Mouse (Mus musculus) lung, postnatal 4 days (tissue): ENCODE results near the gene Srr.

ENCODE experiments used
- DNase-seq, 2 experiments: peaks; one replicate each; pipeline ENCODE4 v3.0.0; 2021

Srr gene

GRCm38 (mm10) chr11:74925577-74926387 lies at the start of gene Srr, which contains the start of gene Smg6:
TSS of gene Srr (minus strand) at chr11:74925948.
TSS of gene Smg6 (plus strand) at chr11:74925823.
- peak; percentile 95 to 97 for DNase-seq

DNA sequence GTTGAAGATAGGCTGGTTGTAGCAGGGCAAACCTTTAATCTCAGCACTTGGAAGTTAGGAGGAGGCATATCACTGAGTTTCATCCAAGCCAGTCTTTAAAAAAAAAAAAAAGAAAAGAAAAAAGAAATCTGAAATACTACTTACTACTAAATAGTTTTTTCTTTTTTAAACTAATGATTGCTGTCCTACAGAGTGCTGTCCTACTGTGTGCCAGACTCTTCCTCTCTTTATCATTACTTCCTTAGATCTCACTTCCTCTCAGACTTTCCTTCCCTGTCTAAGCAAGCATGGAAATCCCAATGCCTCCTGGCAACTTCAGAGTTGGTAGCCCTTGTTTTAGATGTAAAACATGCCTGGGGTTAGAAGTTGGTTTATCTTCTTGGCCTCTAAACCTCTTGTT lies 48.9 kb upstream of the Srr start:
- no peak for DNase-seq

- no peak for DNase-seq
Measured at GRCm38 (mm10) chr11:74973290-74974157, 47.8 kb upstream of the Srr start.

DNA sequence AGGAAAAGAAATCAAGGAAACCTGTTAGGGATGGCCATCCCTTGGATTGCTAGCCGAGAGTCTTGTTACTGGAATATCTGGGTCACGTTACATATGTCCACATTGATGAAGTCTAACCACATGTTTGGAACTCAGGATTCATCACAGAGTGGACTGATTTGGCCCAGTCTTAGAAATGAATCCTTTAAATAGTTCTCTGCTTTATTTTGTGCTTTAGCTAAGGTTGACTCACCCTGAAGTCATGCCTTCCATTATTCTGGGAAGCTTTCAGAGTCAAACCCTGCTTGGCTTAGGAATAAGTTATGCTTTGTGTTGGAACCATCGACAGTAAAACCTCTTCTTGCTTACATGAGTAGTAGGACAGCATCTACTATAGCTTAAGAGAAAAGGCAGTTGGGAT lies 39.8 kb upstream of the Srr start:
- DNase-seq, result no peak

DNA sequence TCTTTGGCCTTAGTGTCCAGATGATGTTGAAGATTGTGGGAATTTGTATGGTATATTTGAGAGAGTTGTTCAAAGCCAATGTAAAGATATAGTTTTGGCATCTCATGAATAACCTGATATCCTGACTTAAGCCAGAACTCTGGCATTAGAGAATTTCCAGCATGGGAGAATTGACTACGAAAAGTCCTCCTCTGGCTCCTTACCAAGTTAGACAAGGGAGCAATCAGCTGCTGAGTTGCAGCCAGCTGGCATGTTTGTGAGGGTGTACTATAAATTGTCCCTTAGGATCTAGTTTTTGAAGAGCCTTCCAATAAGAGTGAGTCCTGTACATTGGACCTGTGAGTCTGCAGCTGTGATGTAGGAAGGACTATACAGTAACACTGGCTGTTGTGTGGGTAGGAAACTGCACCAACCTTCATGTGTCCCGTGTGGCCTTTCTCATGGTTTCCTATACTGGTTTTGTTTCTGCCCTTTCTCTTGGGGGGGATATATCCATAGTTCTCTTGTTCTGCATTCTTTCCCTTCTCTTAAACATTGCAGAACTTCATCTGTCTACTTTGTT lies 37.2 kb upstream of the Srr start:
- DNase-seq, result no peak

DNA sequence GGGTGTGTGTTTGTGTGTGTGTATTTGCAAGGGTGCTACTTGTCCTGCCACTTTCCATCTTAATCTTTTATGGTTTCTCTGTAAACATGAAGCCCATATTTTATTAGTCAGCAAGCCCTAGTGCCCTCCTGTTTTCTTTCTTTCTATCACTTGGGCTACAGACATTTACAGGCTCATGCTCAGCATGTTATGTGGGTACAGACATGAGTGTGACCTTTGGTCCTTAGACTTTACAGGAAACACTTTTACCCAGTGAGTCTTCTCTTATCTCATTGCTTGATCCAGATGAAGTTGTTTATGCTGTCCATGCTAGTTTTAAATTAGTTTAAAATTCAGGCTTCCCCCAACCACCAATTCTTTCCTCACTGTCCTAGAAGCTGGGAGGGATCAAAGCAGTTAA lies 36.2 kb upstream of the Srr start:
- no peak for DNase-seq

DNA sequence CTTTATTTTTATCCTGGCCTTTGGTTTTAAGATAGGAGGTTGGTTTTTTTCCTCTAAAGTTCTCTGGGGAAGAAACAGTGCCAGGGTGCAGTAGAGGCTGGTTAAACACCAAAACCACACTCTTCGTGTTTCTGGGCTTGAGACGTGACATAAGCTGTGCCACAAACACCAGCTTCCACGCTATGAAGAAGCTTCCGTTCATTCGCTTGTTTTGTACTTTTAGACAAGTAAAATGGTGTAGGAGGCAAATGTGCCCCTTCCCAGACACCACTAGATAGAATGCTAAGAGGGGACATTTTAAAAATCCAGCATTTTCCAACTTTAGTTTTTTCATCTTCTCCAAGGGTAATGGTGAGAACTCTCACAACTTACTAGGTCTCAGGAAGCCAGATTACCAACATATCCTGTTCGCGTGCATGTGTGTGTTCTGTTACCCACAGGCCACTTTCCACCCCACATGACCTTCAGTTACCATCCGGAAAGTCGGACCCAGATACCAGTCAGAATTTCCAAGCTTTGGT lies 34.3 kb upstream of the Srr start:
- DNase-seq, result no peak

- no peak for DNase-seq
Measured at GRCm38 (mm10) chr11:74959501-74959900, 33.8 kb upstream of the Srr start.

- no peak for DNase-seq
Measured at GRCm38 (mm10) chr11:74957600-74957999, 31.9 kb upstream of the Srr start.

GRCm38 (mm10) chr11:74956006-74956405 lies 30.3 kb upstream of the Srr start:
- no peak for DNase-seq

DNA sequence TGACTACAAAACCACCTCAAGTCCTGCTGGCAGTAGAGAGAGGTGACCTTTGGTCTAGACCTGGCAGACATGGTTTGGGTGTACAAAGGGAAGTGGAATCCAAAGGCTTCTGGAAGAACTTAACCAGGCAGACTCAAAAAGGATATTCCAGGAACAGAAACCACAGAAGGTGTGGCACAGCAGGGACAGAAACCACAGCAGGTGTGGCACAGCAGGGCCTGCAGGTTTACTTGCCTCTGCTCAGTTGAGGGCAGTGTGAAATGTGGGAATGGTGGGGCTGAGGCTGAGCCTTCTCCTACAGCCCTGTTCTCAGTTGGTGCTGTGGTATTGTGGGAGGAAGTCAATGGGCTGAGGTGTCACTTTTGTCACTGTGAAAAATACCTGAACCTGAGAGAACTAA lies 29.2 kb upstream of the Srr start:
- no peak for DNase-seq

DNA sequence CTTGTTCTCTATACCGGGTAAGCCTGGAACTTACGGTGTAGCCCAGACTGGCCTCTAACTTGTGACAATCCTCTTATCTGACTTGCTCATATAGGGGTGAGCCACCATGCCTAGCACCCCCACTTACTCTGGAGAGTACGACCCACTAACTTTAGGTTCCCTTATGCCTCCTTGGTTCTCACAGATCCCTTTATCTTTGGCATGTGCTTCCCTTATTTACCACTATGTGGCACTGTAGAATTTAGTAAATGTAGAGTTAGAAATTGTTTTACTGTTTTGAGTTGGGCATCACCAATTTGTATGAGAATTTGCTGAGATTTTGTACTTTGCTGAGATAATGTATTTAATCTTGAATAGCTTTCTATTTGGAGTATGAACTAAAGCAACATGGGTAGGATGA lies 20.6 kb upstream of the Srr start:
- no peak for DNase-seq

DNA sequence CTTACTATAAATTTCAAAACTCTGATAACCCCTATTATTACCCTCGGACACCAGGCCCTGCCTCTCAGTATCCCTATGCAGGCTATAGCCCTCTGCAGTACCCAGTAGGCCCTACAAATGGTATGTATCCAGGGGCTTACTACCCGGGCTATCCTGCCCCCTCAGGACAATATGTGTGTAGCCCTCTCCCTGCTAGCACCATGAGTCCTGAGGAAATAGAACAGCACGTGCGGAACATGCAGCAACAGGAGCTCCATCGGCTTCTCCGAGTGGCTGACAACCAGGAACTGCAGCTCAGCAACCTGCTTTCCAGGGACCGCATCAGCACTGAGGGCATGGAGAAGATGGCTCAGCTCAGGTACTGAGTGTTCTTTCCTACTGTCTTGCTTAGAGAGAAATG lies 4.6 kb upstream of the Srr start:
- no peak for DNase-seq

DNA sequence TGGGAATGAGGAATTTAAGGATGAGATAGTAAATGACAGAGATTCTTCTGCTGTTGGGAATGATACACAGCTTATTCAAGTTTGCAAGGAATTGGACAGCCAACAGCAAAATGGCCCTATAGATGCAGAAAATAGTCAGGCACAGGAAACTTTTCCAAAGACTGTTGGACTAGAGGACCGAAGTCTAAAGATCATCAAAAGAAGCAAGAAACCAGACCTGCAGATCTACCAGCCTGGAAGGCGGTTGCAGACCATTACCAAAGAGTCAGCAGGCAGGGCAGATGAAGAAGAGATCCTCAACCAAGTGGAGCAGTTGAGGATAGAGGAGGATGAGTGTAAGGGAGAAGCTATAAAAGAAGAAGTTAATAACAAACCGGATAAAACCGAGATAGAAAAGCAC lies 3.4 kb upstream of the Srr start:
- no peak for DNase-seq

- no peak for DNase-seq
Measured at GRCm38 (mm10) chr11:74927236-74927725, 1.5 kb upstream of the Srr start.

DNA sequence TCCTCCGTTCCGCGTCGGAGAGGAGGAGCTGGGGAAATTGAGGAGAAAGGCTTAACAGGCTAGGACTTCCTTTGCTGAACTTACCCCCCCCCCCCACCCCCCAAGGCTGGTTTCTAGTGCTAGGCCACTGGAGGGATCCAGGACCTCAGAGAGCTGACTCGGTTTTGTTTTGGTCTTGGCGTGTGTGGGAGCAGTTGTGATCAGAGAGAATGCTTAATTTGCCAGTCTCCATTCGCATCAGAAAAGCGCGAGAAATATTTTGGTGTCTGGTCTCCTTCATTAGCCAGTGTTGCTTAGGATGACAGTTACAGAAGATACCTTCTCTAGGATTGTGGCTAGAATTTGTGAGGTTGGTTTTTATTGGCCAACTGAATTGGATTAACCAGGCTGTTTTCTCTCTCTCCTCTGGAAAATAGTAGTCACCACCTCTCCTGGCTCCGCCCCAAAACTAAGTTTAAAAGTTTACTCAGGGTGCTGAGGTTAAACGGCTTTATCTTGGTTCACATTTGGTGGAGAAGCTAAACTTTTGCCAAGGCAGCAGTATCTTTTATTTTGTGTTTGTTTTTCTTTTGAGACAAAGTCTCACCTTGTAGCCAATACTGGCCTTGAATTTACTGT lies 749 bp upstream of the Srr start:
- DNase-seq, result peak in 1 of 2 experiments; percentile 26

GRCm38 (mm10) chr11:74924149-74924548 lies 1.6 kb downstream of the Srr start:
- peak; percentile 31 to 46 for DNase-seq

DNA sequence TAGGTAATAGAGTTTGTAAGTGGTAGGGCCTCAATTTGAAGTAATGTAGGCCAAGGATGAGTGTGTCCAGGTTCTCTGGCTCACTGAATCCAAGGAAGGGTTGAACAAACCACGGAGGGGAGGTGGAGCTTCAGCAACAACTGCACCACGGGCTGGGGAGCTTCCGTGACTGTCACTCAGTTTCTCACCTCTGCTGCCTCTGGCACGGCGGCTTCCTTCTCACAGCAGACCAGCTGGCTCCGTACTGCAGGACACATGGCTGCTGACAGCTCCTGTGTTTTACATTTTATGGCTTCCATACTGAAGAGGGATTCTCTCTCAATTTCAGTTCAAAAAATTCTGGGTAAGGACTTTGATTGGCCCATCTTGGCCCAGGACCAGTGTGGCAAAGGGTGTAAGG lies 6.5 kb downstream of the Srr start:
- no peak for DNase-seq

DNA sequence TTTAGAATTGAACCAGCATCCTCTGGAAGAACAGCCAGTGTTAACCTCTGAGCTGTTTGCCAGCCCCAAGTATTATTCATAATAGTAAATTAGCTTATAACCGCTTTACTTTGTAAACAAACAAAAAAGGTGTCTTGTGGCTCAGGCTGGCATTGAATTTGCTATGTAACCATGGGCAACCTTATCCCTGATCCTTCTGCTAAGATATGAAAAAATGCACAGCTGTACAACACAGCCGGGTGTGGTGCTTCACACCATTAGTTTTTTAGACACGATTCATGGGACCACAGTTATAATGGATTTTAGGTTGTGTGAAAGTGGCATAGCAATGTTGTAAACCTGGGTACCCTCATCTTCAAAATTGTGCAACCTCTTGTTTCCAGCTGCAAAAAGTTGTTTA lies 13.3 kb downstream of the Srr start:
- DNase-seq, result no peak

- no peak for DNase-seq
Measured at GRCm38 (mm10) chr11:74909978-74910377, 15.8 kb downstream of the Srr start.

GRCm38 (mm10) chr11:74908618-74909399 lies 16.9 kb downstream of the Srr start:
- no peak for DNase-seq

- DNase-seq, result no peak
Measured at GRCm38 (mm10) chr11:74907850-74908249, 17.9 kb downstream of the Srr start.
